10 mouse cellular contexts compared by ENCODE assay signal in the genomic region with DNA sequence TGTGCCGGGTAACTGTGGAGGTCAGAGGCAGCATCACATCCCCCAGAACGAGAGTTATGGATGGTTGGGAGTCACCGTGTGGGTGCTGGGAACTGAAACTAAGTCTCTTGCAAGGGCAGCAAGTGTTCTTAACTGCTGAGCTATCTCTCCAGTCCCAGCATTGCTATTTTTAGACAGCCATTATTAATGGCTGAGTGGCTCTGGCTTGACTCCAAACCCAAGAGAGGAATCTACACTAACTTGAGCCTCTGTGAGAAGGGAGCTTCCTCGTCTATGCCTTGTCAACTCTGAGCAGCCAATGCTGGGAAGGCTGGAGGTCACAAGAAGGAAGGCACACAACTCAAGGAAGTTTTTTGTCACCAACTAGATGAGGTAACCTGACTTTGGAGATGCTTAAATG. TPM values are rescaled to one million over a fixed set of nuclear protein-coding genes. Genes with fewer than 3 reads are reported as not detected.
DNase-seq lines count a peak whose midpoint lies in the region; ATAC-seq lines count a peak whose summit lies in the region.
"Had no signal": no experiment of that assay in that cellular context is flagged by ENCODE, and none has a peak within 500 bp of the region (broad histone marks: within the 10 kb centered on the region; RNA-seq: fewer than 3 reads in every experiment).

No protein-coding gene starts in this region.

- no peak overlapping the region for H3K4me3 ChIP-seq in kidney, embryonic 16.5 days (ENCODE audit: low read length)
- H3K4me3 ChIP-seq: liver, embryonic 15.5 days; neural tube, embryonic 13.5 days had no signal

- no peak overlapping the region for H3K27ac ChIP-seq in kidney, embryonic 16.5 days (ENCODE audit: low read length)
- H3K27ac ChIP-seq: liver, embryonic 15.5 days; neural tube, embryonic 13.5 days had no signal

- no peaks in the 10 kb centered on the region for H3K27me3 ChIP-seq in kidney, embryonic 16.5 days (ENCODE audit: insufficient read depth, low read length)
- H3K27me3 ChIP-seq: liver, embryonic 15.5 days; neural tube, embryonic 13.5 days had no signal

- no peak overlapping the region for H3K9ac ChIP-seq in kidney, embryonic 16.5 days (replicated peaks; ENCODE audit: low read length)
- H3K9ac ChIP-seq: liver, embryonic 15.5 days; neural tube, embryonic 13.5 days had no signal

- H3K9me3 ChIP-seq in kidney, embryonic 16.5 days (ENCODE audit: low read length) = no peaks in the 10 kb centered on the region
- H3K9me3 ChIP-seq: liver, embryonic 15.5 days; neural tube, embryonic 13.5 days had no signal

- ATAC-seq in kidney, embryonic 16.5 days (ENCODE audit: low FRiP score, low TSS enrichment) = peak; percentile 54; the same call in 1 of the 2 replicates

- H3K36me3 ChIP-seq in kidney, embryonic 16.5 days (ENCODE audit: insufficient read depth, low read length) = no peaks in the 10 kb centered on the region
- H3K36me3 ChIP-seq: liver, embryonic 15.5 days; neural tube, embryonic 13.5 days had no signal

- WGBS in kidney, embryonic 16.5 days = 44% methylated on average over 4 of the region's 4 CpGs

- no peak overlapping the region for H3K4me2 ChIP-seq in kidney, embryonic 16.5 days (replicated peaks; ENCODE audit: low read depth, low read length)
- H3K4me2 ChIP-seq: liver, embryonic 15.5 days; neural tube, embryonic 13.5 days had no signal

- peaks cover 12% of the 10 kb centered on the region for H3K4me1 ChIP-seq in kidney, embryonic 16.5 days (ENCODE audit: insufficient read depth, low read length)
- H3K4me1 ChIP-seq: liver, embryonic 15.5 days; neural tube, embryonic 13.5 days had no signal

- peak; percentile 47 to 77 for DNase-seq in adrenal gland, adult (ENCODE audit: inconsistent age in 2 of 2, low spot score in 1 of 2)
- no peak for DNase-seq in adrenal gland, postnatal 4 days (ENCODE audit: low spot score in 2 of 2)
- peak; percentile 17 for DNase-seq in 3134 (ENCODE audit: extremely low read depth, insufficient read length, low spot score)
- DNase-seq in heart, adult 9 months (ENCODE audit: low spot score in 2 of 2) = peak; percentile 19 to 42
- no peak for DNase-seq in spleen, postnatal 10 days (ENCODE audit: low spot score in 2 of 2)
- no peak for DNase-seq in cerebellum, adult 8-10 months
- DNase-seq in layer of hippocampus, postnatal 25 days (ENCODE audit: extremely low spot score in 1 of 2, low spot score in 1 of 2) = no peak

RNA-seq across cellular contexts. Expression of a gene that starts 16.7 kb away (rescaled TPM):
- under 1 TPM; 0.20 to 0.28 TPM for total RNA-seq in adrenal gland, postnatal 4 days (2021)
- polyA plus RNA-seq in kidney, embryonic 16.5 days (2015; fragmentation: Nextera tagmentation; extraction: Ambion mirVana) = 0.49 and 0.76 TPM in 2 replicates
- under 1 TPM in 1 of 2 experiments, not detected in 1; 0.07 TPM for total RNA-seq in layer of hippocampus, postnatal 25 days (2021)
- polyA plus RNA-seq: liver, embryonic 15.5 days; neural tube, embryonic 13.5 days had no signal

Comparison
In these comparisons a context has a peak if more than half of its experiments do, and no peak if none do; other contexts are left out.
1. DNase-seq: peak in adrenal gland, adult (2 of 2), 3134 (single experiment) and heart, adult 9 months (2 of 2); none in adrenal gland, postnatal 4 days (0 of 2), spleen, postnatal 10 days (0 of 2), cerebellum, adult 8-10 months (single experiment) and layer of hippocampus, postnatal 25 days (0 of 2).